Mouse (Mus musculus) hindbrain, embryonic 12.5 days (tissue): ENCODE measurements around the gene Fam45a. TPM values are rescaled to one million over a fixed set of nuclear protein-coding genes. Genes with fewer than 3 reads are reported as not detected.

ENCODE experiments used
- ATAC-seq: fragments of 200-750 bp; cut with Nextera tagmentation; 2 replicates; pipeline ENCODE4 v1.8.0; 2017; ENCODE audit warnings: moderate TSS enrichment; ENCODE audit not compliant: low FRiP score
- H3K27ac ChIP-seq: fragments of 300-500 bp; sonication (generic); 2 replicates; pipeline ENCODE4 v1.5.1; 2016; ENCODE audit warnings: mild to moderate bottlenecking
- H3K27me3 ChIP-seq: fragments of 300-500 bp; sonication (generic); 2 replicates; pipeline ENCODE4 v1.6.1; 2016; ENCODE audit warnings: mild to moderate bottlenecking
- H3K36me3 ChIP-seq: fragments of 300-500 bp; sonication (generic); 2 replicates; pipeline ENCODE4 v1.6.1; 2016; ENCODE audit warnings: mild to moderate bottlenecking
- H3K4me1 ChIP-seq: fragments of 300-500 bp; sonication (generic); 2 replicates; pipeline ENCODE4 v1.6.1; 2016
- H3K4me2 ChIP-seq: fragments of 300-500 bp; sonication (generic); replicated peaks from 2 replicates; pipeline ENCODE4 v1.6.1; 2016; ENCODE audit warnings: mild to moderate bottlenecking
- H3K4me3 ChIP-seq: fragments of 300-500 bp; sonication (generic); 2 replicates; pipeline ENCODE4 v1.5.1; 2016; ENCODE audit warnings: mild to moderate bottlenecking
- H3K9ac ChIP-seq: fragments of 300-500 bp; sonication (generic); 2 replicates; pipeline ENCODE4 v1.6.1; 2016; ENCODE audit warnings: mild to moderate bottlenecking, moderate library complexity
- H3K9me3 ChIP-seq: fragments of 300-500 bp; sonication (generic); replicated peaks from 2 replicates; pipeline ENCODE4 v1.6.1; 2016; ENCODE audit warnings: mild to moderate bottlenecking
- WGBS: fragments of 180-500 bp; shearing (Covaris S2); methylation state at CpG from one replicate; pipeline ENCODE4 v1.1.7; 2016; 5-methylcytosine and 5-hydroxymethylcytosine counted together
- polyA plus RNA-seq: library from polyadenylated mRNA; unstranded; fragments of >200 nt; fragmentation: Nextera tagmentation; extraction: Ambion mirVana; gene quantifications from 2 replicates; pipeline ENCODE4 v1.2.1, GENCODE M21; 2016

Gene Fam45a
- 38.2 and 43.5 TPM in 2 replicates for polyA plus RNA-seq

- Histone ChIP-seq H3K4me3 (peak within 1 kb of the TSS; percentile 68), H3K4me2 (peak within 1 kb of the TSS; percentile 70), H3K27ac (peak within 1 kb of the TSS; percentile 31; the same call in 1 of the 2 replicates), H3K9me3 (no peaks in the 10 kb centered on the region), H3K27me3 (no peaks in the 10 kb centered on the region), H3K9ac (peak within 1 kb of the TSS; percentile 84), H3K36me3 (peaks cover 11% of the 10 kb centered on the region; the same call in 1 of the 2 replicates), H3K4me1 (peaks cover 4% of the 10 kb centered on the region; the same call in 1 of the 2 replicates)
- peak; percentile 99 for ATAC-seq
- 2% methylated on average over 32 of the region's 45 CpGs for WGBS
These were observed at the start of gene Fam45a for GRCm38 (mm10) chr19:60811098-60812035. Fam45a (plus strand) TSS chr19:60811585.

- Histone ChIP-seq H3K27me3 (no peaks in the 10 kb centered on the region), H3K9me3 (no peaks in the 10 kb centered on the region), H3K27ac (no peak overlapping the region), H3K4me3 (no peak overlapping the region), H3K4me2 (no peak overlapping the region), H3K4me1 (no peaks in the 10 kb centered on the region), H3K9ac (no peak overlapping the region), H3K36me3 (peaks cover 67% of the 10 kb centered on the region)
- WGBS: 93% methylated on average over 6 of the region's 6 CpGs
- no peak for ATAC-seq
These were observed 38.0 kb upstream of the Fam45a start for GRCm38 (mm10) chr19:60773366-60773765.

GRCm38 (mm10) chr19:60782034-60782433 is 29.4 kb upstream of the Fam45a start:
- no peak for ATAC-seq
- WGBS: 93% methylated on average over 3 of the region's 3 CpGs
- H3K36me3 ChIP-seq: peaks cover 26% of the 10 kb centered on the region
- no peaks in the 10 kb centered on the region for H3K27me3 ChIP-seq
- no peak overlapping the region for H3K4me2 ChIP-seq
- H3K9me3 ChIP-seq: no peaks in the 10 kb centered on the region
- H3K9ac ChIP-seq: no peak overlapping the region
- H3K4me1 ChIP-seq: peaks cover 10% of the 10 kb centered on the region
- no peak overlapping the region for H3K4me3 ChIP-seq
- H3K27ac ChIP-seq: no peak overlapping the region

- H3K27ac ChIP-seq: no peak overlapping the region
- H3K4me1 ChIP-seq: peaks cover 17% of the 10 kb centered on the region
- no peaks in the 10 kb centered on the region for H3K27me3 ChIP-seq
- H3K9ac ChIP-seq: no peak overlapping the region
- H3K36me3 ChIP-seq: peaks cover 11% of the 10 kb centered on the region
- no peak overlapping the region for H3K4me2 ChIP-seq
- 72% methylated on average over 1 of the region's 1 CpGs for WGBS
- no peaks in the 10 kb centered on the region for H3K9me3 ChIP-seq
- ATAC-seq: no peak
- no peak overlapping the region for H3K4me3 ChIP-seq
These were observed 26.7 kb upstream of the Fam45a start for GRCm38 (mm10) chr19:60784712-60785111.

- no peak overlapping the region for H3K9ac ChIP-seq
- H3K27ac ChIP-seq: no peak overlapping the region
- ATAC-seq: no peak
- peaks cover 20% of the 10 kb centered on the region for H3K4me1 ChIP-seq
- H3K36me3 ChIP-seq: no peaks in the 10 kb centered on the region
- no peak overlapping the region for H3K4me3 ChIP-seq
- H3K27me3 ChIP-seq: no peaks in the 10 kb centered on the region
- 79% methylated on average over 2 of the region's 2 CpGs for WGBS
- H3K9me3 ChIP-seq: no peaks in the 10 kb centered on the region
- H3K4me2 ChIP-seq: peak overlapping the region; percentile 62; the same call in 1 of the 2 replicates
These were observed 23.8 kb upstream of the Fam45a start for GRCm38 (mm10) chr19:60787465-60788150.

GRCm38 (mm10) chr19:60788214-60788960 is 23.0 kb upstream of the Fam45a start:
- WGBS: 47% methylated on average over 6 of the region's 6 CpGs
- H3K27ac ChIP-seq: no peak overlapping the region
- ATAC-seq: no peak
- peaks cover 18% of the 10 kb centered on the region for H3K4me1 ChIP-seq
- no peaks in the 10 kb centered on the region for H3K36me3 ChIP-seq
- H3K4me2 ChIP-seq: peak overlapping the region; percentile 62
- no peaks in the 10 kb centered on the region for H3K27me3 ChIP-seq
- peak overlapping the region; percentile 27 for H3K4me3 ChIP-seq
- peak overlapping the region; percentile 43 for H3K9ac ChIP-seq
- H3K9me3 ChIP-seq: no peaks in the 10 kb centered on the region

- peak overlapping the region; percentile 94 for H3K9ac ChIP-seq
- 1% methylated on average over 7 of the region's 7 CpGs for WGBS
- peak overlapping the region; percentile 62 for H3K4me2 ChIP-seq
- H3K27ac ChIP-seq: no peak overlapping the region
- no peaks in the 10 kb centered on the region for H3K27me3 ChIP-seq
- peaks cover 18% of the 10 kb centered on the region for H3K4me1 ChIP-seq
- no peaks in the 10 kb centered on the region for H3K36me3 ChIP-seq
- ATAC-seq: no peak
- no peaks in the 10 kb centered on the region for H3K9me3 ChIP-seq
- H3K4me3 ChIP-seq: peak overlapping the region; percentile 95
These were observed 21.9 kb upstream of the Fam45a start for GRCm38 (mm10) chr19:60789452-60789851.

GRCm38 (mm10) chr19:60789919-60790506 is 21.4 kb upstream of the Fam45a start:
- Histone ChIP-seq H3K36me3 (no peaks in the 10 kb centered on the region), H3K9me3 (no peaks in the 10 kb centered on the region), H3K27me3 (no peaks in the 10 kb centered on the region), H3K4me1 (peaks cover 18% of the 10 kb centered on the region), H3K27ac (peak overlapping the region; percentile 96), H3K4me2 (peak overlapping the region; percentile 62), H3K9ac (peak overlapping the region; percentile 94), H3K4me3 (peak overlapping the region; percentile 95)
- ATAC-seq: peak; percentile 53
- WGBS: under 1% methylated on average over 60 of the region's 60 CpGs

- under 1% methylated on average over 57 of the region's 57 CpGs for WGBS
- H3K9ac ChIP-seq: peak within 1 kb of the TSS; percentile 94
- ATAC-seq: peak; percentile 97
- peak within 1 kb of the TSS; percentile 62 for H3K4me2 ChIP-seq
- H3K27ac ChIP-seq: peak within 1 kb of the TSS; percentile 96
- H3K4me3 ChIP-seq: peak within 1 kb of the TSS; percentile 95
- peaks cover 18% of the 10 kb centered on the region for H3K4me1 ChIP-seq
- H3K36me3 ChIP-seq: no peaks in the 10 kb centered on the region
- no peaks in the 10 kb centered on the region for H3K9me3 ChIP-seq
- H3K27me3 ChIP-seq: no peaks in the 10 kb centered on the region
These were observed 20.7 kb upstream of the Fam45a start, which contains the start of gene Eif3a for GRCm38 (mm10) chr19:60790551-60791161. Eif3a (minus strand) TSS chr19:60790658.

- Histone ChIP-seq H3K27me3 (no peaks in the 10 kb centered on the region), H3K4me1 (peaks cover 14% of the 10 kb centered on the region), H3K4me2 (peak overlapping the region; percentile 62), H3K36me3 (no peaks in the 10 kb centered on the region), H3K27ac (peak overlapping the region; percentile 96), H3K9ac (peak overlapping the region; percentile 94), H3K9me3 (no peaks in the 10 kb centered on the region), H3K4me3 (peak overlapping the region; percentile 95)
- 18% methylated on average over 9 of the region's 9 CpGs for WGBS
- ATAC-seq: peak; percentile 35; the same call in 1 of the 2 replicates
These were observed 20.2 kb upstream of the Fam45a start for GRCm38 (mm10) chr19:60791164-60791563.

GRCm38 (mm10) chr19:60793170-60793707 is 18.1 kb upstream of the Fam45a start:
- no peak overlapping the region for H3K4me2 ChIP-seq
- WGBS: 83% methylated on average over 2 of the region's 2 CpGs
- H3K27me3 ChIP-seq: no peaks in the 10 kb centered on the region
- ATAC-seq: no peak
- H3K4me1 ChIP-seq: peaks cover 6% of the 10 kb centered on the region
- no peak overlapping the region for H3K4me3 ChIP-seq
- H3K27ac ChIP-seq: no peak overlapping the region
- H3K9ac ChIP-seq: no peak overlapping the region
- no peaks in the 10 kb centered on the region for H3K36me3 ChIP-seq
- H3K9me3 ChIP-seq: no peaks in the 10 kb centered on the region
